Mouse (Mus musculus): ENCODE data around the gene Mtfr1l.
A peak's percentile ranks its signal among the peaks of the same experiment; 100 is the strongest.

Gene Mtfr1l

DNA sequence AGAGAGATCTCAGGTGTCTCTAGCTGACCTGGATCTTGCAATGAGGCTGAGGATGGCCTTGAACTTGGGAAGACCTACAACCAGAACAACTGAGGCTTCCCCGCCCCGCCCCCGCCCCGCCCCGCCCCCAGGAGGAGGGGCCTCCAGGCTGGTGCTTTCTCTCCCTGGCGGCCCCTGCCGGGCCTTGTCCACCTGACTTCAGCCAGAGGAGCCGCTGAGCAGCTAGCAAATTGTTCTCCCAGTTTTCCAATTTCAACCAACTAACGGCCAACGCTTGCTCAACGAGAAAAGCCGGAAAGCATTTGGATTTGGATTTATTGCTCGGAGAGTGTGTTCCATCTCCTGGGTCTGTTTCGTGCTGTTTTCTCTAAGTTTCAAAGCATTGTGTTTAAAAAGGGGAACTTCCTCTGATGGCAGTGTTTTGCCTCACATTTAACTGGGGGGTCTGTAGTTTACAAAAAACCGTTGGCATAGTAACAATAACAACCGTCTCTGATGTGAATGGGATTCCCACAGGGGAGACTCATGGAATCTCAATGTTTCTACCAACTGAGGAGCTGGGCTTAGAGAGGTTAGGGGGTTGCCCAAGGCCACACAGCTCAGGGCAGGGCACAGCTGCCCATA, 22.6 kb upstream of the Mtfr1l start:
- no peak for DNase-seq

- no peak for DNase-seq
Measured at GRCm38 (mm10) chr4:134555956-134556580, 20.9 kb upstream of the Mtfr1l start.

- no peak for DNase-seq
Measured at GRCm38 (mm10) chr4:134553631-134554030, 18.4 kb upstream of the Mtfr1l start.

- DNase-seq, result peak; percentile 28
Measured at GRCm38 (mm10) chr4:134551494-134552316, 16.5 kb upstream of the Mtfr1l start, which contains the start of gene Selenon. Gene Selenon (minus strand): TSS chr4:134552166.

DNA sequence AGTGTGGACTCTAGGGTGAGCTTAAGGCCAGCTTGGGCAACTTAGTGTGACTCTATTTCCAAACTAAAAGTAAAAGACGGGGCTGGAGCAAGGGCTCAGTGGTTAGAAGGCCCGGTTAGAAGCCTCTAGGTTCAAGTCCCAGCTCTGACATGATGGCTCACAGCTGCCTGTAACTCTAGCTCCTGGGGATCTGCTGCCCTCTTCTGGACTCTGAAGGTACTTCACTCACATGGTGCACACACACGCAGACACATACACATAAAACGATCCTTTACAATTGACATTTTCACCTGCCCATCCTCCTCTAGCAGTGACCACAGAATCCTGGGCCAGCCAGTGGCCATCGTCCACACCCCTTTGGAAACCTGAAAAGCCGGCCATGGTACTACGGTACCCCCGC, 14.7 kb upstream of the Mtfr1l start:
- no peak for DNase-seq

DNA sequence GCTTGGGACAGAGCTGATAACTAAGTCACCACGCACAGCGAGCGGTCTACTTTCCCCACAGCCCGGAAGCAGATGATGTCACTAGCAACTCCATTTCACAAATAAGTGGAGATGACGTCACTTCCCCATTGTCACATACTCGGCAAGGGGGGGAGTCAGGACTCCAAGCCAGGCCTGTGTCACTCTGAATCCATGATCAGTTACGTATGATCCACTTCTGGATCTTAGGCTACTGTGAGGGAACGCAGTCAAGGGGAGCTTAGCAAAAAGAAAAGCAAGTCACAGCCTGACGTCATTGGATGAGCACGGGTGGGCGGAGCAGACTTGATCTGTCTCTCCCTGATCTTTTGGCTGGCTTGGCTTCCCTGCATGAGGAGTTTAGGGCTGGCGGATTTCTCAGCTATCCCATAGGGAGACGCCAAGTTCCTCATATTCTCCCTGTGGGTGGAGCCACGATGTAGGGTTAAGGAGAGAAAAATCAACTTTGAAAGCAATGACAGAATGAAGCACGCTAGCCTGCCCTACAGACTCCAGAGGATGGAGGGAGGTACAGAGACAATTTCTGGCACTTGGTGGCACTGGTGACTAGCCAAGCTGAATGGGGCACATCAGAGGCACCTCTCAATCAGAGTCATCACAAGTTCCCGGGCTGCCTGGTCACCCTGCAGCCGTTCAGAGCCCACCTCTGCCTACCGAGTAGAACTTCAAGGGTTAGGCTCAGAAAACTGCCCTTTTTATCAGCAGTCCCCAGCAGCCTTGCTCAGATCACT, 13.2 kb upstream of the Mtfr1l start:
- DNase-seq, result no peak

DNA sequence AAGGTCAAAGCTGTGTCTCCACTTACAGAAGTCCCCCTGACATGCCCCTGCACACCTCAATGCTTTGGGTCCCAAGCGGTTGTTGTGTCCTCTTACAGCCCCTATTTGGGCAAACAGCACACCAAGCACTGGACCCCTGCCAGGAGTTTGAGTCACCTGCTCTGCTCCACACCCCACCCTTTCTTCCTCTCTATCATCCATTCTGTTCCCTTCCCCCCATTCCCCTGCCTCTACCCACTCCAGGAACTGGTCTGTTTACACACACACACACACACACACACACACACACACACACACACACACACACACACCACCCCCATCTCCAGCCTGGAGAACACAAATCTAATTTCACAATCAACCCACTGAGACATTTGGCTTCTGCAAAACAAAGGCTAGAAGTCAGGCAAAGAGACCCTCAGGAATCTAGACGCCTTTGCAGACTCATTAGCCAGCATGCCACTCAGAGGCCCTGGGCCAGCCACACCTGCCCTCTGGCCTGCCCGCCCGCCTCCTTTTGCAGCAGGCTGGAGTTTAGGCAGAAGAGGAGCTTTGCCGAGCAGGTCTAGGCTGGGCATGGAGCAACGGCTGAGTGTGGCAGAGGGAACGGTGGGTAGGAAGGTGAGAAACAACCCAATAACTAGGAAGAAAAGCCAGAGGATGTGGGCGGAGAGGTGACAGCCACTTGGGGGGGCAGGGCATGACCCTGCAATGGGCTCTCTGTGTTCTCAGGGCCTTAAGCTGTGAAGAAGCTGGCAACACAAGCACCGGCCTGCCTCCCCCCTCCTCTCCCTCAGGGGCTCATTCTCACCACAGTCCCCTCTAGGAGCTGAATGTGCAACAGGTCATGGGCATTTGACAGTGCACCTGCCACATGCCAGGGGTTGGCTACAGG, 11.9 kb upstream of the Mtfr1l start:
- DNase-seq, result no peak

DNA sequence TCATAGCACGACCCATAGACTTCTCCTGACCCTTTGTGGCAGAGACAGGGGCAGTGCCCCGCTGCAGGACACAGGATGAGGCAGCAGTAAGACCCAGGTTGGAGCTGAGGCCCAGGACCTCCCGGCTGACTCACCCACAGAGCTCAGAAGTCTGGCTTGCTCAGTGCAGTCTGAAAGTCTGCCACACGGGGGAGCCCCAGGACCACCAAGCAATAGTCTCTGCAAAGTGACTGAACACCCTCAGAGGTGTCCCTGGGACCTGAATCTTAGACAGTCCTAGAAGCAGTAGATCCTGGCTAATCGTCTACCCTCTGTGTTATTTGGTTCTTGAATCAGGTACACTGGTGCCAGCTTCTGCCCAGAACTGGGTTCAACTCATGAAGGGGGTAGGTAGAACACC, 8.1 kb upstream of the Mtfr1l start:
- DNase-seq, result peak; percentile 94

- no peak for DNase-seq
Measured at GRCm38 (mm10) chr4:134542726-134543125, 7.5 kb upstream of the Mtfr1l start.

DNA sequence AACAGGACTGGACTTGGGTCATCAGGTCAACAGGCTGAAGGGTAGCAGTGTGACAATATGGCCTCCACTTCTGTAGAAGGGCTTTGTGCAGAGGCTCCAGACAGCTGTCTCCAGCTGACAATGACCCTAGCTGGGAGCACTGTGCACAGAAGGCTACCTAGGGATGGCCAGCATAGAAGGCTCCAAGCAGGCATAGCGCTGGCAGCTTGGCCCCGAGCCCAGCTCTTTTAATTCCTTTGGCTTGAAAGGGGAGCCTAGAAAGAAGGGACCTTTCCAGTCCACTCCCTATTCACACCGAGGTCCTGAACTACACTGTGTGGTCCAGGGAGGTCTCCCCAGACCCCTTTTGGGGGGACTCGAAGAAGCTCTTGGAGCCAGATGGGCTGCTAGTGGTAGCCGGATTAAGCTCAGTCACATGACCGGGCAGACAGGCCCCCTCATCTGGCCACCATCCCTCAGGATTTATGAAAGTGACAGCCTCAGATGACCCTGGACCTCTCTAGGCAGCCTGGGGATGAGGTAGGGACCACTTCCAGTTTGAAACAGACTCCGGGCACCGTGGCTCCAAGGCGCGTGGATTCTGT, 3.9 kb upstream of the Mtfr1l start:
- no peak for DNase-seq

DNA sequence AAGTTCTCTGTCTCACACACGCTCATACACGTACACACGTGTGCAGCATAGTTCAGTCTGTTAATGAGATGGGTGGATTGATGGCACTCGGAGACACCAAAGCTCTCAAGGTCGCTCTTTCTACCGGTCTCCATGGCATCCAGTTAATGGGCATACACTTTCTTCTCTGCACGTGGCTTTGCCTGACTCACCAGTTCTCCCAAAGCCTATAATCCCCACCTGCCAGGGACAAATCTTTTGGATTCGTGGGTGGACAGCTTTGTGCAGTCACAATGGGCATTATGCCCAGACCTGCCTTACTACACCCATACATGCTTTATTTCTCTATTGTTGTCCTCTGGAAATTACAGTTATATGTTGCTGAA, 582 bp upstream of the Mtfr1l start:
- DNase-seq, result no peak

GRCm38 (mm10) chr4:134534124-134534886, 882 bp downstream of the Mtfr1l start:
- peak; percentile 64 for DNase-seq

GRCm38 (mm10) chr4:134533421-134533820, 1.8 kb downstream of the Mtfr1l start:
- no peak for DNase-seq

- DNase-seq, result no peak
Measured at GRCm38 (mm10) chr4:134532928-134533327, 2.3 kb downstream of the Mtfr1l start.

- no peak for DNase-seq
Measured at GRCm38 (mm10) chr4:134526220-134526619, 9.0 kb downstream of the Mtfr1l start.

GRCm38 (mm10) chr4:134525806-134526205, 9.4 kb downstream of the Mtfr1l start:
- DNase-seq, result no peak

DNA sequence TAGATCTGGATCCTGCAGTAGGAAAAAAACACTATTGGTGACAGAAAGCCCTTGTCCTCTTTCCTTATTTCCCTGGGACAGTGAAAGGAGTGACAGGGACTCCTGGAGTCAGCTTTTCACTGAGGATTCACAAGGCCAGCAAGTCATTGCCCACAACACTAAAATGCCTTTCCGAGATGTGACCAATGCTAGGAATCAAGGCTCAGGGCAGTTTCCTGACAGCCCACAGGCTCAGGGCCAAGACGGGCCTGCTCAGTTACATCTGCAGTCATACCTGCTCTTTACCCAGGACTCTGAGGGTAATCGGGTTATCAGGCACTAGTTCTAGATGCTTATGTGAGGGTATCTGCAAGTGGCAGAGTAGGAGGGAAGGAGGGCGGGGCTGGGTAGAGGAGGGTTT, 11.7 kb downstream of the Mtfr1l start:
- DNase-seq, result no peak

DNA sequence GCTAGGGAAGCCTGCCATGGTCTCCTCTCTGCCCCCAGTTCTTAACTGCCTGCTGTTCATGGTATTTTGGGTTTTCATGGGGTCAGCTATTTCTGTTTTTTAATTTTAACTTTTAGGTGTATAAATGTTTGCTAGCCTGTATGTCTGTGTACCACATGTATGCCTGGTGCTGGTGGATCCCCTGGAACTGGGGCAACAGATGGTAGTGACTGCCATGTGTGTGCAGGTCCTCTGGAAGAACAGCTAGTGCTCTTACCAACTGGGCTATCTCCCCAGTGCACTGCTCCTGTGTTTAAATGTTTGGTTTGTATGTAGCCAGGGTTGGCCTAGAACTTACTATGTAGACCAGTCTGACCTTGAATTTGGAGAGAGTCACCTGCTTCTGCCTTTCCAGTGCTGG, 15.9 kb downstream of the Mtfr1l start:
- DNase-seq, result no peak

DNA sequence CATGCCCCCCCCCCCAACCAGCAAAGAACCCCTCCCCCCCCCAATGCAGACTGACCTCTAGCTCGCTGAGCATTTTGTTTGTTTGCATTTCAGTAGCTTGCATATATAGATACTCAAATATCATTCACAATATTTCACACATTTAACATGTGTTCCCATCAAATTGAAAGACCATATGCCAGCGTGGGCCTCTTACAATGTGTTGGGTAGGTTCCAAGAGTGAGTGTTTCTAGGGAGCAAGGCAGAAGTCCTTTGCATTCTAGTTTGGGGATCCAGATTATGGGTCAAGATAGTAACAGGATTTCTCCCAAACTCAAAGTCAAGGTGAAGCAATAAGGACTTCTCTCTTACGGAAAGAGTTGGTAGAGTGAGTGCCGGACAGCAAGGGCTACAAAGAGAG, 16.6 kb downstream of the Mtfr1l start:
- no peak for DNase-seq

DNA sequence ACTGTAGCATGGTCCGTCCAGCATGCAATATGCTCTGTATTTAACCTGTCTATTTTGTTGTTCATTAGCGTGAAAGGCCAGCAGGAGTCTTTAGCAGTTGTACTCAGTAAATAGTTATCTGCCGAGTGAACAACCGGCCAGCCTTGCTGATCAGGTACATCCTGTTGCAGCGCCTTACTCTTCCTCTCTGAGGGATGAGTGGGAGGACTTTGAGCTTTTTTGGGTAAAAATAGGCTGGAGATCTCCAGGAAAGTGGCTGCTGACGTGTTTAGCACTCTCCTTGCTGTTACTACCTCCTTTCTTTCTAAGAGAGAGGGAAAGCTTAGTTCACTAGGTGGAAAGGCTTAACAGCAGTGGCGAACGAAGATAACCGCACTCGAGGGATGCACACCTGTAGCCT, 17.5 kb downstream of the Mtfr1l start:
- DNase-seq, result no peak

- no peak for DNase-seq
Measured at GRCm38 (mm10) chr4:134516981-134517380, 18.2 kb downstream of the Mtfr1l start.
